Mouse (Mus musculus) hindbrain, postnatal 0 days (tissue): ENCODE results near the gene Mocs2. TPM values are rescaled to one million over a fixed set of nuclear protein-coding genes. Genes with fewer than 3 reads are reported as not detected.

Experiments
- ATAC-seq: fragments of 200-750 bp; cut with Nextera tagmentation; 2 replicates; pipeline ENCODE4 v1.8.0; 2017; ENCODE audit warnings: mild to moderate bottlenecking, moderate TSS enrichment, moderate library complexity
- DNase-seq: peaks from one replicate; pipeline ENCODE4 v3.0.0-alpha.2; 2015; ENCODE audit warnings: low spot score
- H3K27ac ChIP-seq: fragments of 300-500 bp; sonication (generic); 2 replicates; pipeline ENCODE4 v1.5.1; 2014; ENCODE audit warnings: mild to moderate bottlenecking
- H3K27me3 ChIP-seq: fragments of 300-500 bp; sonication (generic); 2 replicates; pipeline ENCODE4 v1.6.1; 2014; ENCODE audit warnings: low read length, mixed read lengths; ENCODE audit not compliant: insufficient read depth
- H3K36me3 ChIP-seq: fragments of 300-500 bp; sonication (generic); 2 replicates; pipeline ENCODE4 v1.6.1; 2014; ENCODE audit warnings: low read length, mixed read lengths; ENCODE audit not compliant: insufficient read depth
- H3K4me1 ChIP-seq: fragments of 300-500 bp; sonication (generic); 2 replicates; pipeline ENCODE4 v1.6.1; 2014; ENCODE audit warnings: antibody characterized with exemption, low read length, mixed read lengths; ENCODE audit not compliant: insufficient read depth
- H3K4me2 ChIP-seq: fragments of 300-500 bp; sonication (generic); 2 replicates; pipeline ENCODE4 v1.6.1; 2014; ENCODE audit warnings: low read depth, mild to moderate bottlenecking, low read length, moderate library complexity, mixed read lengths
- H3K4me3 ChIP-seq: fragments of 300-500 bp; sonication (generic); 2 replicates; pipeline ENCODE4 v1.5.1; 2014; ENCODE audit warnings: low read length
- H3K9ac ChIP-seq: fragments of 300-500 bp; sonication (generic); replicated peaks from 2 replicates; pipeline ENCODE4 v1.6.1; 2014; ENCODE audit warnings: mild to moderate bottlenecking, low read length, moderate library complexity, mixed read lengths
- H3K9me3 ChIP-seq: fragments of 300-500 bp; sonication (generic); 2 replicates; pipeline ENCODE4 v1.6.1; 2016; ENCODE audit warnings: low read length, mixed read lengths
- CTCF ChIP-seq: IDR thresholded peaks from 2 replicates; pipeline ENCODE4 v1.5.1; 2016; ENCODE audit warnings: antibody characterized with exemption, control low read depth, low read depth
- WGBS: fragments of 180-500 bp; shearing (Covaris S2); extraction: QIAGEN DNeasy Blood & Tissue Kit; methylation state at CpG from one replicate; pipeline ENCODE4 v1.1.7; 2014; 5-methylcytosine and 5-hydroxymethylcytosine counted together
- polyA plus RNA-seq: library from polyadenylated mRNA; unstranded; fragments of >200 nt; fragmentation: Nextera tagmentation; extraction: Ambion mirVana; gene quantifications from 2 replicates; pipeline ENCODE4 v1.2.1, GENCODE M21; 2015
- total RNA-seq: library from RNA; depleted of rRNA; stranded (reverse); fragments of >200 nt; gene quantifications from 2 replicates; pipeline ENCODE4 v1.2.3, GENCODE M21; 2014

The Mocs2 gene
- total and polyA plus RNA-seq, 2 experiments from 2014 or later = 47.2 to 142 TPM

DNA sequence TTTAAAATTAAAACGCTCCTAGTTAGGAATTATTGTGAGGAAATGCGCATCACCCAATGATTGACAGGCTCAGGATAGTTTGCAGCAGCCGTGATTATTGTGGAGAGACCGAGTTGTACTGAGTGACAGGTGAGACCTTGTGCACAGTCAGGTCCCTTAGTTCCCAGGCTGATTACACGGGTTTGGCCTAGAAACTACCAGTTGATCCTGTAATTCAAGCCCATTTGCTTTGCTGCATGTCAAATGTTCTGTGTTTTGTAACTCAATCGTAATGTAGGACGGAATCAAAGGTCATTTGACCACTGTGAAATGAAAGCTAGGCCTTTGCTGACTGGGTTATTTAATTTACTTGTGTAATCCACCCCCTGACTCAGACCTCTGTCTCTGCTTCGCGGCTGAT, 477 bp downstream of the Mocs2 start:
- ATAC-seq (peak; percentile 73), DNase-seq (peak; percentile 8)
- no peak for TF ChIP-seq CTCF
- peak overlapping the region; percentile 82 for H3K4me3 ChIP-seq
- no peak overlapping the region for H3K27ac ChIP-seq
- H3K9me3 ChIP-seq = no peaks in the 10 kb centered on the region
- peak overlapping the region; percentile 95 for H3K4me2 ChIP-seq
- WGBS = 23% methylated on average over 9 of the region's 9 CpGs
- no peaks in the 10 kb centered on the region for H3K27me3 ChIP-seq
- no peaks in the 10 kb centered on the region for H3K4me1 ChIP-seq
- H3K36me3 ChIP-seq = no peaks in the 10 kb centered on the region; the same call in 1 of the 2 replicates
- H3K9ac ChIP-seq = peak overlapping the region; percentile 58

DNA sequence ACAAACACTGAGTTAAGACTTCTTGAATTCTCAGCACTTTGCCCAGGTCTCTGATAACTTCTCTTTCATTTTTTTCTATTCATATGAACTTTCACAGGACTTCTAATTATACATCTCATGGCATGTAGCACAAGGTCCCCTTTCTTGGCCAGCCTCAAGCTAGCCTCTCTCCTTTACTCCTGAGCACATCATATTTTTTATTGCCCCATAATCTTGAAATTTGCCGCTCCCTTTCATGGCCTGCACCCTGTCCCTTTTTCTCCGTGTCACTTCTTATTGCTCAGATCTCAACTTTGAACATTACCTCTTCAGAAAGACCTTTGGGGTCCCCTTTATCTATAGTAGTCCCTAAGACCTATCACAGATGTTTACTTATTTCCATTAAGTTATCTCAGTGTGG, 4.8 kb downstream of the Mocs2 start:
- no peak overlapping the region for H3K9ac ChIP-seq
- no peaks in the 10 kb centered on the region for H3K27me3 ChIP-seq
- no peaks in the 10 kb centered on the region for H3K9me3 ChIP-seq
- H3K4me3 ChIP-seq = no peak overlapping the region
- no peak overlapping the region for H3K27ac ChIP-seq
- H3K4me1 ChIP-seq = no peaks in the 10 kb centered on the region
- 97% methylated on average over 2 of the region's 2 CpGs for WGBS
- H3K4me2 ChIP-seq = no peak overlapping the region
- no peak for TF ChIP-seq CTCF
- ATAC-seq = no peak
- DNase-seq = no peak
- peaks cover 13% of the 10 kb centered on the region; the same call in 1 of the 2 replicates for H3K36me3 ChIP-seq

DNA sequence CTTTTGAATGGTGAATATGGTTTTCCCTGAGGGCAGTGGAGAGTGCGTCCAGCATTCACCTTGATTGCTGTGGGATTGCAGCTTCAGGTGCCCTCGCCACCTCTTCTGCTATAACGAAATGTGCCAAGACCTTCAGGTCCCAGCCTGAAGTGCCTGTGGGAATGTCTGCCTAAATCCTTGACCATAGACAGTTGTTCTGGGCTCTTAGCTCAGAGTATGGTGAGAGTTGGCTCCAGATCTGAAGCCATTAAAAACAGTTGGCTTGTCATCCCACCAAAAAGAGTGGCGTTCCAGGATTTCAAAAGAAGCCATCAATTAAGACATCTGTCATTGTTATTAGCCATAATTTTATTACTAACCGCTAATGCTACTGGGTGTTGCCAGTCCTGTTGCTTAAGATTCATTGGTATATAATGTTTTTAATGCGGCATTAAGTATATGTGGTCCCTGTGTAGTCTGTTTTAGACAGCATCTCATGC, 7.4 kb downstream of the Mocs2 start:
- ATAC-seq = no peak
- H3K9me3 ChIP-seq = no peaks in the 10 kb centered on the region
- peaks cover 18% of the 10 kb centered on the region; the same call in 1 of the 2 replicates for H3K36me3 ChIP-seq
- no peak overlapping the region for H3K4me2 ChIP-seq
- H3K4me1 ChIP-seq = no peaks in the 10 kb centered on the region
- no peak overlapping the region for H3K4me3 ChIP-seq
- 90% methylated on average over 6 of the region's 6 CpGs for WGBS
- H3K27me3 ChIP-seq = no peaks in the 10 kb centered on the region
- no peak overlapping the region for H3K27ac ChIP-seq
- TF ChIP-seq CTCF = no peak
- H3K9ac ChIP-seq = no peak overlapping the region
- no peak for DNase-seq

DNA sequence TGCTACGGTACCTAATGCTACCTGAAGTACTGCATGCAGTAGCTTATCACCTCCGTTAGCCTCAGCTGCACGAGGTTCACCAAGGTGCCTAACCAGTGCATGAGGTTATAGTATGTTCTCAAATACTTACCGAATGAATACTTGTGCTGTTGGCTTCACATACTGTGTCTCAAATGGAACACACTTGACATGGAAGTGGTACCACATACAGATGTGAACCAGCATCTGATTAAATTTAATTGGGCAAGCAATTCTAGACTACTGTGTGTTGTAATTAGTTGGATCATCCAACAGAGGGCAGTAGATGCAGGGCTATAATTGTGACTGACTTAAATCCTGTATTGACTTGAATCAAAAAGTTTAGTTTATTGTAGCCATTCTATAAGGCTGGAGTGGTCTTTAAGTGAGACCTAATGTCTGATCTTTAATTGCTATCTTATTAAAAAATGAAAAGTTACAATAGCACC, 13.4 kb downstream of the Mocs2 start:
- no peak overlapping the region for H3K27ac ChIP-seq
- H3K27me3 ChIP-seq = no peaks in the 10 kb centered on the region
- H3K4me2 ChIP-seq = no peak overlapping the region
- peaks cover 15% of the 10 kb centered on the region; the same call in 1 of the 2 replicates for H3K36me3 ChIP-seq
- peak; percentile 67 for TF ChIP-seq CTCF
- H3K9me3 ChIP-seq = no peaks in the 10 kb centered on the region
- no peak overlapping the region for H3K9ac ChIP-seq
- ATAC-seq (peak; percentile 35; the same call in 1 of the 2 replicates), DNase-seq (peak; percentile 62)
- WGBS = 84% methylated on average over 4 of the region's 4 CpGs
- no peaks in the 10 kb centered on the region for H3K4me1 ChIP-seq
- H3K4me3 ChIP-seq = no peak overlapping the region

DNA sequence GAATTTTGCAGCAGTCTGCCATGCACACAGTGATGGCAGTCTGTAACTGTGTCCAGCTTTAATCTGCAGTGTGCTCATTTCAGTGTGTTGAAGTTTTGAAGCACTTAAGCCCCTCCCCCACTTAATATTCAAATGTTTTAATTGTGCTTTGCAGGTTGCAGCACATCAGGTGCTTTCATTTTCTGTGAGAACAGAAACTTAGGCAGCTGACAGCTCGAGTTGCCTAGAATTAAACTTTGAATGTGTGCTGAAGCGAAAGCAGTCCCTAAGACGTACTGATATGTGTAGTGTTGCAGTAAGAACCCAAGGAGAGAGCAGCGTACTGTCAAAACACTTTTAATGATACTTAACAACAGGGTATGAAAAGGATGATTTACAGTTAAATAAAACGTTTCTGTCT, 14.7 kb downstream of the Mocs2 start:
- no peak for TF ChIP-seq CTCF
- 76% methylated on average over 5 of the region's 5 CpGs for WGBS

DNA sequence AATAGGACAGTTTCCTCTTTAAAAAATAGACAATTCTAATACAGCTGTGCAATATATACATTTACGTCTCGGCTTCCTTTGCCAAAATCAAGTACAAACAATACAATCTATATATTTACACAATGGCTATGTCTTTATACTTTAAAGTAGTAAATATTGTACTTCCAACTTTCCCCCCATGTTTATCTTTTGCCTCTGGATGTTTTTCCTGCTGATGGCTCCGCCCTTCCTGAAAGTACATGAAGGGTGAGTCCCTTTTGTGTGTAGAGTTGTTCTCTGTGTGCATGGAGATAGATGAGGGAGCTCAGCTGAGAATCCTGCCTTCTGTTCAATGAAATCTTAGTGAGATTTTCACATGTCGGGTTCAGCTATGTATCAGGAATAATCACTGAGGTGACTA, 15.3 kb downstream of the Mocs2 start:
- H3K9me3 ChIP-seq = no peaks in the 10 kb centered on the region
- no peak overlapping the region for H3K4me2 ChIP-seq
- no peak for ATAC-seq
- no peak overlapping the region for H3K9ac ChIP-seq
- TF ChIP-seq CTCF = no peak
- no peaks in the 10 kb centered on the region for H3K4me1 ChIP-seq
- H3K27ac ChIP-seq = no peak overlapping the region
- no peaks in the 10 kb centered on the region for H3K27me3 ChIP-seq
- WGBS = 91% methylated on average over 4 of the region's 4 CpGs
- H3K4me3 ChIP-seq = no peak overlapping the region
- H3K36me3 ChIP-seq = peaks cover under 1% of the 10 kb centered on the region; the same call in 1 of the 2 replicates
- no peak for DNase-seq

More for the DNA sequence above, 14.7 kb downstream of the Mocs2 start:
- no peaks in the 10 kb centered on the region for H3K9me3 ChIP-seq
- no peak for ATAC-seq
- peaks cover 5% of the 10 kb centered on the region; the same call in 1 of the 2 replicates for H3K36me3 ChIP-seq
- H3K9ac ChIP-seq = no peak overlapping the region
- no peaks in the 10 kb centered on the region for H3K4me1 ChIP-seq
- no peaks in the 10 kb centered on the region for H3K27me3 ChIP-seq
- no peak overlapping the region for H3K4me3 ChIP-seq
- no peak overlapping the region for H3K27ac ChIP-seq
- no peak for DNase-seq
- no peak overlapping the region for H3K4me2 ChIP-seq

DNA sequence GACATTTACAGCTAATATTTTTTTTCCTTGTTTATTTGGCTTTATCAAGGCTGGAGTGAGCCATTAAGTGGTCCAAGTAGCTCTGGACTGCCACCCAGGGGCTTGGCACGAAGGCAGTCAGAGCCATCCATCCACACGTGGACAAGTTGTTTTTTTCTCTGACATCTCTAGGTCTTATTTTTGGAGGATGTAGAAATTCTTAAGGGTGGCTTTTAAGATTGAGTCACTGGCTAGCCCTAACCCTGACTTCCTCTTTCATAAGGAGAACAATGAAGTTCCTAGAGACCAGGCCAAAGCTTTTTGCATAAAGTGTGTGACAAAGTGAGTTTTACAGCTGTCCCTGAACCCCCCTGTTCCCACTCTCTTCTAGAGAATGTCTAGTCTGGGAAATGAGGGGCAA, 16.5 kb downstream of the Mocs2 start:
- no peak overlapping the region for H3K4me2 ChIP-seq
- TF ChIP-seq CTCF = 0 out of 2 replicates have a peak, but pooled peaks have one; percentile 1
- no peak overlapping the region for H3K4me3 ChIP-seq
- 56% methylated on average over 2 of the region's 2 CpGs for WGBS
- no peaks in the 10 kb centered on the region for H3K9me3 ChIP-seq
- H3K27ac ChIP-seq = no peak overlapping the region
- H3K4me1 ChIP-seq = no peaks in the 10 kb centered on the region; the same call in 1 of the 2 replicates
- ATAC-seq = no peak
- no peak for DNase-seq
- no peaks in the 10 kb centered on the region; the same call in 1 of the 2 replicates for H3K36me3 ChIP-seq
- no peak overlapping the region for H3K9ac ChIP-seq
- H3K27me3 ChIP-seq = no peaks in the 10 kb centered on the region
